Mouse (Mus musculus): ENCODE results near the gene Luc7l3. TPM values are rescaled to one million over a fixed set of nuclear protein-coding genes. Genes with fewer than 3 reads are reported as not detected.
"Not testable (repeated sequence)": the region's sequence is repeated elsewhere in the genome, so short reads cannot be mapped to it uniquely, and the experiment has no call there.

The Luc7l3 gene
- polyA plus RNA-seq, 1 experiment from 2014 or later = 70.9 TPM

GRCm38 (mm10) chr11:94271015-94271414 is 50.8 kb downstream of the Luc7l3 start:
- 89% methylated on average over 2 of the region's 2 CpGs for WGBS
- no peak overlapping the region for H3K9ac ChIP-seq

GRCm38 (mm10) chr11:94269906-94270305 is 51.9 kb downstream of the Luc7l3 start:
- no peak for ATAC-seq (replicated peaks; ENCODE audit: insufficient number of reproducible peaks, insufficient read depth, low FRiP score, low read depth)
- no peak overlapping the region for H3K4me3 ChIP-seq
- H3K27ac ChIP-seq = no peak overlapping the region
- no peak overlapping the region for H3K4me2 ChIP-seq
- no peaks in the 10 kb centered on the region for H3K36me3 ChIP-seq
- peaks cover 12% of the 10 kb centered on the region for H3K4me1 ChIP-seq (replicated peaks)
- no peaks in the 10 kb centered on the region for H3K9me3 ChIP-seq (replicated peaks)
- 92% methylated on average over 7 of the region's 7 CpGs for WGBS
- no peak overlapping the region for H3K9ac ChIP-seq
- H3K27me3 ChIP-seq = no peaks in the 10 kb centered on the region

More at GRCm38 (mm10) chr11:94271015-94271414, 50.8 kb downstream of the Luc7l3 start:
- H3K36me3 ChIP-seq = no peaks in the 10 kb centered on the region
- no peak for ATAC-seq (replicated peaks; ENCODE audit: insufficient number of reproducible peaks, insufficient read depth, low FRiP score, low read depth)
- H3K4me2 ChIP-seq = no peak overlapping the region
- H3K27ac ChIP-seq = no peak overlapping the region
- no peaks in the 10 kb centered on the region for H3K9me3 ChIP-seq (replicated peaks)
- no peaks in the 10 kb centered on the region for H3K27me3 ChIP-seq
- H3K4me1 ChIP-seq (replicated peaks) = peaks cover 8% of the 10 kb centered on the region
- H3K4me3 ChIP-seq = no peak overlapping the region

- Histone ChIP-seq H3K4me3 (no peak overlapping the region), H3K9ac (no peak overlapping the region), H3K4me2 (no peak overlapping the region), H3K27me3 (no peaks in the 10 kb centered on the region), H3K4me1 (replicated peaks) (peaks cover 5% of the 10 kb centered on the region; the same call in 1 of the 2 replicates), H3K36me3 (no peaks in the 10 kb centered on the region), H3K9me3 (replicated peaks) (no peaks in the 10 kb centered on the region), H3K27ac (no peak overlapping the region)
- no peak for ATAC-seq (replicated peaks; ENCODE audit: insufficient number of reproducible peaks, insufficient read depth, low FRiP score, low read depth)
These were observed 53.0 kb downstream of the Luc7l3 start for GRCm38 (mm10) chr11:94268761-94269160.

GRCm38 (mm10) chr11:94266155-94266554 is 55.6 kb downstream of the Luc7l3 start:
- ATAC-seq (replicated peaks; ENCODE audit: insufficient number of reproducible peaks, insufficient read depth, low FRiP score, low read depth); H3K36me3 ChIP-seq; H3K27me3 ChIP-seq; H3K4me1 ChIP-seq (replicated peaks); H3K9ac ChIP-seq; H3K4me3 ChIP-seq; H3K9me3 ChIP-seq (replicated peaks); H3K27ac ChIP-seq: not testable (repeated sequence)
- H3K4me2 ChIP-seq = peak overlapping the region; percentile 64; the same call in 1 of the 2 replicates
- 65% methylated on average over 3 of the region's 3 CpGs for WGBS

GRCm38 (mm10) chr11:94265134-94265785 is 56.5 kb downstream of the Luc7l3 start:
- WGBS = 2% methylated on average over 18 of the region's 18 CpGs
- ATAC-seq (replicated peaks; ENCODE audit: insufficient number of reproducible peaks, insufficient read depth, low FRiP score, low read depth) = peak; percentile 28
- H3K9ac ChIP-seq = peak overlapping the region; percentile 23

GRCm38 (mm10) chr11:94261585-94262370 is 60.0 kb downstream of the Luc7l3 start:
- H3K27ac ChIP-seq = no peak overlapping the region
- no peak overlapping the region for H3K4me2 ChIP-seq
- no peak for ATAC-seq (replicated peaks; ENCODE audit: insufficient number of reproducible peaks, insufficient read depth, low FRiP score, low read depth)
- H3K4me1 ChIP-seq (replicated peaks) = peaks cover 5% of the 10 kb centered on the region; the same call in 1 of the 2 replicates
- no peak overlapping the region for H3K4me3 ChIP-seq
- 61% methylated on average over 6 of the region's 6 CpGs for WGBS
- H3K36me3 ChIP-seq = no peaks in the 10 kb centered on the region
- H3K9me3 ChIP-seq (replicated peaks) = no peaks in the 10 kb centered on the region
- no peak overlapping the region for H3K9ac ChIP-seq
- no peaks in the 10 kb centered on the region for H3K27me3 ChIP-seq

More at GRCm38 (mm10) chr11:94265134-94265785, 56.5 kb downstream of the Luc7l3 start:
- peak overlapping the region; percentile 44 for H3K4me3 ChIP-seq
- no peaks in the 10 kb centered on the region for H3K9me3 ChIP-seq (replicated peaks)
- H3K27ac ChIP-seq = peak overlapping the region; percentile 41
- H3K4me1 ChIP-seq (replicated peaks) = 0 out of 2 replicates have a peak, but pooled peaks cover 5% of the 10 kb centered on the region
- no peaks in the 10 kb centered on the region for H3K36me3 ChIP-seq
- no peaks in the 10 kb centered on the region for H3K27me3 ChIP-seq
- H3K4me2 ChIP-seq = peak overlapping the region; percentile 64

GRCm38 (mm10) chr11:94259814-94260213 is 62.0 kb downstream of the Luc7l3 start:
- WGBS = 75% methylated on average over 4 of the region's 4 CpGs
- ATAC-seq (replicated peaks; ENCODE audit: insufficient number of reproducible peaks, insufficient read depth, low FRiP score, low read depth) = no peak
- H3K4me2 ChIP-seq = no peak overlapping the region
- H3K4me1 ChIP-seq (replicated peaks) = no peaks in the 10 kb centered on the region; the same call in 1 of the 2 replicates
- H3K9me3 ChIP-seq (replicated peaks) = no peaks in the 10 kb centered on the region
- no peak overlapping the region for H3K9ac ChIP-seq
- no peaks in the 10 kb centered on the region for H3K27me3 ChIP-seq
- H3K36me3 ChIP-seq = no peaks in the 10 kb centered on the region
- no peak overlapping the region for H3K4me3 ChIP-seq
- H3K27ac ChIP-seq = no peak overlapping the region

GRCm38 (mm10) chr11:94257987-94258386 is 63.8 kb downstream of the Luc7l3 start:
- Histone ChIP-seq H3K4me2 (no peak overlapping the region), H3K27me3 (no peaks in the 10 kb centered on the region), H3K9ac (no peak overlapping the region), H3K36me3 (no peaks in the 10 kb centered on the region), H3K27ac (no peak overlapping the region), H3K4me1 (replicated peaks) (no peaks in the 10 kb centered on the region; the same call in 1 of the 2 replicates), H3K9me3 (replicated peaks) (no peaks in the 10 kb centered on the region), H3K4me3 (no peak overlapping the region)
- WGBS = 56% methylated on average over 14 of the region's 14 CpGs
- no peak for ATAC-seq (replicated peaks; ENCODE audit: insufficient number of reproducible peaks, insufficient read depth, low FRiP score, low read depth)

GRCm38 (mm10) chr11:94255733-94256132 is 66.1 kb downstream of the Luc7l3 start:
- no peaks in the 10 kb centered on the region; the same call in 1 of the 2 replicates for H3K4me1 ChIP-seq (replicated peaks)

GRCm38 (mm10) chr11:94253691-94254090 is 68.1 kb downstream of the Luc7l3 start:
- no peaks in the 10 kb centered on the region for H3K9me3 ChIP-seq (replicated peaks)
- H3K27ac ChIP-seq = no peak overlapping the region
- no peaks in the 10 kb centered on the region for H3K27me3 ChIP-seq
- no peak overlapping the region for H3K9ac ChIP-seq
- no peak for ATAC-seq (replicated peaks; ENCODE audit: insufficient number of reproducible peaks, insufficient read depth, low FRiP score, low read depth)
- 81% methylated on average over 10 of the region's 10 CpGs for WGBS
- no peak overlapping the region for H3K4me2 ChIP-seq
- no peak overlapping the region for H3K4me3 ChIP-seq
- H3K36me3 ChIP-seq = no peaks in the 10 kb centered on the region
- no peaks in the 10 kb centered on the region; the same call in 1 of the 2 replicates for H3K4me1 ChIP-seq (replicated peaks)

More at GRCm38 (mm10) chr11:94255733-94256132, 66.1 kb downstream of the Luc7l3 start:
- H3K27ac ChIP-seq = no peak overlapping the region
- H3K27me3 ChIP-seq = no peaks in the 10 kb centered on the region
- H3K9me3 ChIP-seq (replicated peaks) = no peaks in the 10 kb centered on the region
- H3K4me3 ChIP-seq = no peak overlapping the region
- WGBS = 71% methylated on average over 5 of the region's 5 CpGs
- H3K9ac ChIP-seq = no peak overlapping the region
- no peak for ATAC-seq (replicated peaks; ENCODE audit: insufficient number of reproducible peaks, insufficient read depth, low FRiP score, low read depth)
- H3K36me3 ChIP-seq = no peaks in the 10 kb centered on the region
- no peak overlapping the region for H3K4me2 ChIP-seq

- Histone ChIP-seq H3K27ac (no peak overlapping the region), H3K9ac (no peak overlapping the region), H3K9me3 (replicated peaks) (no peaks in the 10 kb centered on the region), H3K4me2 (no peak overlapping the region), H3K4me1 (replicated peaks) (no peaks in the 10 kb centered on the region; the same call in 1 of the 2 replicates), H3K36me3 (no peaks in the 10 kb centered on the region), H3K4me3 (no peak overlapping the region), H3K27me3 (no peaks in the 10 kb centered on the region)
- no peak for ATAC-seq (replicated peaks; ENCODE audit: insufficient number of reproducible peaks, insufficient read depth, low FRiP score, low read depth)
- WGBS = 69% methylated on average over 9 of the region's 9 CpGs
These were observed 68.6 kb downstream of the Luc7l3 start for GRCm38 (mm10) chr11:94253156-94253555.

All from heart, embryonic 15.5 days (tissue).